Mouse (Mus musculus): ENCODE measurements at regions not wholly inside any gene's neighbourhood (a gene's known extent, or its start where the extent isn't known, plus 50 kb on each side); places are given as distances from the start of the nearest gene placed in this dataset.

DNA sequence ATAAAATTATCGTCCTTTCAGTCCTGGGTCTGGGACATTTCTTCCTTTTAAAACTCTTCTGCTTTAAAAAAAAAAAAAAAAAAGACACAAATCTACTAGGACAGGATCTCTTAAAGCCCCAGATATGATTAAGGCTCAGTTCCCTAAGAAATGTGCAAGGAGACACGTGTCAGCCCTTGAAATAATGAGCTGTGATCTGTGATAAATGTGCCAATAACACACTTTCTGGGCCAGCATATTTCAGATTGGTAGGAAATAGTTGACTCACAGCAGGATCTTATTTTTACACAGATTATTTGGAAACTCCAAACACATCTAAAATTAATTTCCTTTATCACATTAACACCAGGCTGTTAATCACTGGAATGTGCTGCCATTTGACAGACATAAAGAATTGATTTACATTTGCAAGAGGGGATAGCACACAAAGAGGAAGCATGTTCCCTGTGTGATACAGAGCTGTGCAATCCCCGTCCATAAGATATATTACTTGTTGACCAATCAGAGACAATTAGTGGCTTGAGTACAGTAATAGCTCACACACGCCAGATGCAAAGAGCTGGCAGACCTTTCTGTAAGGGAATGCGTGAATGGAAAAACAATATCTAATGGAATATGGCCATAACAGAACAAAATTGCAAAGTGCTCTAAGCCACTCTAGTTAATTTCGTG, 263.7 kb downstream of the Pax3 start:
- no peak for DNase-seq

DNA sequence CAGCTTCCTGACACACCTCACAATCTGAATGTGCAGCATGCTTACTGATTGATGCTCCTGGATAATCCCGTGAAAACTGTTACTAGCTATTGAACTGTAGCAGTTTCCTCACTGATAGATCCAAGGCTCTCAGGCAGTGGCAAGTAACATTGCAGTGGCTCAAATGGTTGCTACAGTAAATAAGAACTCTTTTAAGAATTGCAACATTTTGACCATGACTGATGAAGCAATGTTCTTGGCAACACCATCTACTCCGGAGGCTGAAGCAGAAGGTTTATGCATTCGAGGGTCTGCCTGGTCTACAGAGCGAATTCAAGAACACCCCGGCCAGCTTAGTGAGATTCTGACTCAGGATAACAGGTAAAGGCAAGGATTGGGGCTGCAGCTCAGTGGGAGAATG, 264.7 kb downstream of the Pax3 start:
- DNase-seq = no peak

DNA sequence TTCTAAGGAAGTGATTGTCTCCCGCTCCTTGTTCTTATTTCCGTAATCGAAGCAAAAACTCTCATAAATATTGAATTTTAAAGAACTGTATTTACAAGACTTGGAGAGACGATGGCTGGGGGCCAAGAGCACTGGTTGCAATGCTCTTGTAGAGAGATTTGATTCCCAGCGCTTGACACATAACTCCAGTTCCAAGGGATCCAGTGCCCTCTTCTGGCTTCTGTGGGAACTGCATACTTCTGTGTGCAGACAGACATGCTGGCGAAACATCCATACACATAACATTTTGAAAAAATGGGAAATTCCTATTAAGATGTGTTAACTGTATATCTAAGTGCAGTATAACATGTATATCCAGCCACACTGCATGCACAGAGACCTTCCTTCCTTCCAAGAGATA, 266.3 kb downstream of the Pax3 start:
- DNase-seq = no peak

DNA sequence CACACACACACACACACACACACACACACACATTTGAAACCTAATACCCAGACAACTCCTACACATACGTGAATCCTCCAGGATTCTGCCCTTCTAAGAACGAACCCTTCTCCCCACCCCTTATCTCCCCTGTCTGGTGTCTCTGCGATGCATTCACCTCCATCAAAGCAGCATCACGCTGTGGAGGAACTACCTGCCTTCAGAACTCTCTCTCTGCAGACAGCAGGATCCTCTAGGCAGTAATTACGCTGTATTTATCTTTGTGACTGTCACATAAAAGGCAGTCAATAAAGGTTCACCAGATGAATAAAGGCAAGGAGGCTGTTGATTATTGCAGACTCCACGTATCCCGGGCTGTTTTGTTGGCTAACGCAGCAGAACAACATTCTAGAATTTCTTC, 267.4 kb downstream of the Pax3 start:
- DNase-seq = no peak

DNA sequence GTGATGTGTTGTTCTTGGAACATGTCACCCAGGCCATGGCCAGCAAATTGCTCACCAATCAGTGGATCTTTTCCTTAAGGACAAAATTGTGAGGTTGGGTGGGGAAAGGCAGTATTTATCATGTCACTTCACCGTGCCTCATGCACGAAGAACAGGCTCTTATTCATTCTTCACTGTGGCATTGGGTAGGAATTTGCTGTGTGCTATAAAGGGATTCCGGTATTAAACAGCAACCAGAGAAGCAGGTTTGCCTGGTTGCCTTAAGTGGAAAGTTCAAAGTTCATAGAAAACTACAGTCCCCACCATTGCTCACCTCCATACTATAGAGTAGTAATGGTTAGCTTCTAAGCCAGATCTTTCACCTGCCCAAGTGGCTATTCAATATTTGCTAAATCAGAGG, 270.8 kb downstream of the Pax3 start:
- no peak for DNase-seq

DNA sequence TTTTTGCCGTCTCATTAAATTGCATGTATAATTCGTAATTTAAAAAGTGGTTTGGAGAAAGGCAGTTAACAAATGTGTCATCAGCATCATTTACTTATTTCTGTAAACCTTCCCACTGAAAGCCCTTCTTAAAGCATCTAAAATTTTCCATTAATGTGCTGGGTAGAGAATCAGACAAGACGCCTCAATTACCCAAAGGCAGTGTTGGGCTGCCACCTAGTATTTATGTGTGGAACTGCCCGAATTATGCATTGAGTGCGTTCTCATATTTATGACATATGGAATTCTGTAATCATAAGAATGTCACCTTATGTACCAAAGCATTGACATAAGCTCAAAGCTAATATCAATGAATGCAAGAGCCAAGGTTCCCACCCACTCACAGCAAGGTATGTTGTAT, 300.7 kb downstream of the Pax3 start:
- peak; percentile 2 for DNase-seq

DNA sequence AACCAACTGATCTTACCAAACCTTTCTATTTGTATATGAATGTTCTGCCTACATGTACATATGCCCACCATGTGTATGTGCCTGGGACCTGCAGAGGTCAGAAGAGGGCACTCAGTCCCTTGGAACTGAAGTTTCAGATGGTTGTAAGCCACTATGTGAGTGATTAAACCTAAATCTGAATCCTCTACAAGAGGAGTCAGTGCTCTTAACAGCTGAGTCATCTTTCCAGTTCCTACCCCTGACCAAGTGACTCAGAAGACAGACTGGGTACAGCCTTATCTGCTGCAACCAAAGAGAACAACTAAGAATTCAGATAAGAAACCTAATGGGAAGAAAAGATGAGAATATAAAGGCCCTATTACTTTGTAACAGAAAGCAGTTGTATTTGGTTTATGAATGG, 317.9 kb downstream of the Pax3 start:
- DNase-seq = no peak

DNA sequence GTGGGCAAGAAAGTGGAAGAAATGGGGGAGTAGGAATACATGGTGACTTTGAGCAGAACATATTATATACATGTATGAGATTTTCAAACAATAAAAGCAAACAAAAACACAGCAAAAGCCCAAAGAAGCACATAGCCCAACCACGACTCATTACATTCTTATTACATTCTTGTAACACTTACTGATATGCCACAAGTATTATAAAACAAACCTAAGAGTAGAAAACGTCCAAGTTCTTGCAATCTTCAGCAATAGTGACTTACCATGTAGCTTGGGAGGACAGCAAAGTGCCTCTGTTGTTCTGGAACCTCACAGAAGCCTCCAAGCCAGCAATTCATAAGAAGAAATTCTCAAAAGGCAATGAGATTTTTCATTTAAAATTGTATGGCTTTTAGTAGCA, 326.8 kb downstream of the Pax3 start:
- DNase-seq = no peak

DNA sequence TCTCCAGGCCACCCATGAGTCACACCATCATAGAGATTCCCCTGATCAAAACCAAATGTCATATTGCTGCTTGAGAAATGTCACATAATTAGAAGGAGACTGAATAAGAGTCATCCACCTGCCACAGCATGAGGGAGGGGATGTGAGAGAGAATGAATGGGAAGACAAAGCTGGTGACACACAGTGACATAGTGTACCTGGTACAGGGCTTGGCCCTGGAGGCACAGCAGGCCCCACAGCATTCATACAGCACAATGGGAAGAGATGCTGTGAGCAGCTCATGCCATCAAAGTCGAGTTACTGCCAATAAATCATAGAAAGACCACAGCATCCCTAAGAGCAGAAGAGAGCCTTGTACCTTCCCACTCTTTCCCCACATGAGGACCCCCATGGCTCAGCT, 327.8 kb downstream of the Pax3 start:
- DNase-seq = no peak

DNA sequence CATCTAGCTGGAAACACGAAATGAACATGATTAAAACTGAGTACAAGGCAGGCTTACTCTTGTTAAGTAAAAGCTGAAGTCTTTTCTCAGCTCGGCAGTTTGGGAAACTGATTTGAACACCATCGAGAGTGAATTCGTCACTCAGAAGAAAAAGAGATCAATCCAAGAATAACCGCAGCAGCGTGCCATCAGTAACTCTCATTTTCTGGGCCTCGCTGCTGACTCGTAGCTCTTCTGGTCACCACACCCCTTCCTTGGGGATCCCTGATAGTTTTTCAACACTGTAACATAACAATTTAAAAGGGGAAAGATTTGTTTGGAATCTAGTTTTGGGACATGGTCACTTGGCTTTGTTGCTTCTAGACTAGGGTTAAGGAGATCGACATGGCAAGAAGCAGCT, 337.0 kb downstream of the Pax3 start:
- no peak for DNase-seq

DNA sequence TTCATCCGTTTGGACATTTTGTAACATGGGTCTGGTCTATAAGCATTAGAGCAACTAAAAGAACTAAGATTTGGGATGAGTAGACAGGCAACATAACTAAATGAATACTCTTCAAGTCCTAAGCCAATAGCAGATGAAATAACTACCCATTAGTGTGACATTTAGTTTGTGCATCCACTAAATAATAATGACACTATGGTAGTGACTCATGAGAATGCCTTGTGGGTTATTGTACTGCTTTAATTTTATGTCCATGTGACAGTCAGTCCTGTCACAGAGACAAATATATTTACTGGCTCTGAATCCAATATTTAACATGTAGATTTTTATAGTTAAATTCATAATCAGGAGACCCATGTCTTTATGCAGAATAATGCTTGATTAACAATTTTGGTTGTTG, 339.5 kb upstream of the Epha4 start:
- DNase-seq = no peak

DNA sequence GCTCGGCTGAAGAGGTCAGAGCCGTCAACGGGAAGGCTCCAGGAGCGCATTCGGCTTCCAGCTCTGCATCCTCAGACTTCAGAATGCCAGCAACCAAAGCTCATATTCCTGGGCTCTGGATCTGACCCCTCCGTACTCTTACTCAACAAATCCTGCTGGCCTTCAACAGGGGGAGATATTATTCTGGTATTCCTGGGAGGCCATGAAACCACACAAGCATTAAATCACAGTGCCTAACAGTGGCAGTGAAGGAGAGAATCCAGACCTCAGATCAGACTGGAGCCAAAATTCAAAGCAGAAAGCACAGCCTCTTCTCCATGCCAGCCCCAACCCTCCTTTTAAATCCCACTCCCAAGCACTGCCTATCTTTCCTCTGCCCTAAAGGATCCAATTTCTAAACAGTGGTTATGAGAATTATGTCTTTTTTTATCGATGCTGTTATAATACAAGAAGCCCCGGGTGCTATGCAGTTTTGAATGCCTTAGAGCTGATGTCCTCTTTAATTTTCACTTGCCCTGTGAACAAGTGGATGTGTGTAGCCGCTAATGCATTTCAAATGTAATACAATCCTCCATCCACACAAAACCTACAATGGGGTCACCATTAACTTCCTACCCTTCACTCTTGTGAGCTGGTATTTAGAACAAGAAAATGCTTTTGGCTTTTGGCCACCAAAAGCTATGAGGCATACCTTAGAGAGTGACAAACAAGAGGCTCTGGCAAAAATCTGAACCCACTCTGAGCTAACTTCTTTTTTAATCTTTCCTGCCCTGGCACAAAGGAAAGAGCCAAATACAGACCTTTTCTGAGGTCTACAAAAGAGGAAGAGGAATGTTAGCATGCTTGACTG, 333.1 kb upstream of the Epha4 start:
- DNase-seq = no peak

DNA sequence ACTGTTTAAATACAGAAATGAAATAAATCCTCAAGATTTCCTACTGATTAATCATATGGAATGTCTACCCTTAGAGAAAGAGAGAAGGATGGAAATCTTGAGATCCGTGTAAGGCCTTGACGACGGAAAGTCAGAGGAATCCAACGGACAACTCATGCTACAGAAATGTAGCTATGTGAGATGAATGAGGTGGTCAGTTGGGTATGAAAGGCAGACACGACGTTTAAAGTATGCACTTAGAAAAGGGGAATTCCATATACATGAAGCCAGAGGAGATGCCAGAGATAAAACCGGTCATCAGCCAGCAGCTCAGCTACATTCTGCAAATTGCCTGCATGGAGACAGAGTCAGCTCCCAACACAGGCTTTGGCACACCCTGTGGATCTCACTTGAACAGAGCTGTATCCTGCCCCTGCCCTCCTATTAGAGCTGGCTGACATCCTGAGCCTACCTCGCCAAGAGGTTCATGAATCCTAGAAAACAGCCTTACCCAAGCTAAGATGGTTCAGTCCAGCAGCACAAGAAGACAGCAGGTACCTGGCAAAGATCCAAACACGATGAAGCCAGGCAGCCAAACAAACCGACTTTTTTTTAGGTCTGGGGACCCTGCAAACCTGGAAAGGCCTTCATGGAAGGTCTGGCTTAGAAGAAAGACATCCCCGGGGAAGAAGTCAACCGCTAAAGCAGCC, 331.3 kb upstream of the Epha4 start:
- DNase-seq = no peak

DNA sequence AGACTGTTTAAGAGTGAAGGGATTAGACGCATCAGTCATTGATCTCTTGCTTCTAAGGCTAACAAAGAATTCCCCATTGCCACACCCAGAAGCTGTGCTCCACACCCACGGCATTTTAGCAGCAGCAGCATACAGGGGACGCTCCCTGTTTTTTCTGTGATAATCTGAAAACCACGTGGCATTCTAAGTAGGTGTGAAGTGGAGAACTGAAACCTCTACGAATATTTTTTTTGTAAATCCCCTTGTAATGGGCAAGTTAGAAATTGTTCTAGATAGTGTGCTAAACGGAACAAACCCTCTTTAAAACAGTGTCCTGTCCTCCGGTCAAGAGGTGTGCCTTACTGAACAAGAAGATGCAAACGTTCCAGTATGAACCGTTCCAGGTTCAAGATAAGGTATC, 325.8 kb upstream of the Epha4 start:
- DNase-seq = no peak

DNA sequence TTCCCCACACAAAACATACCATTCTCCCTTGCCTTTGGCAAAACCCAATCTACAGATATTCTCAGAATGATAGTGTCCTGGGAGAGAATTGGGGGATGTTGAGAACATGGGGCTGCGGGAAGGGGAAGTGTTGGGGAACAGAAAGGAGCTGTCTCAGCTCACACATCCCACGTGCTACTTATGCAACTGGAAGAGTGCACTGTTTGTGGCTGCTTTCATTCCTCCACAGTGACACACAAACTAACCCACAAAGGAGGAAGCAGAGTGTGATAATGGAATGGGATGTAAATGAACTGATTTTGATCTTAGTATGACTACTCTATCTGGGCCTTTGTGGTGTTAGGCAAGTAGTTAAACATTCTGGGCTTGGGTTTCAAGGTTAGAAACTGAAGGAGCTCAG, 317.3 kb upstream of the Epha4 start:
- no peak for DNase-seq

DNA sequence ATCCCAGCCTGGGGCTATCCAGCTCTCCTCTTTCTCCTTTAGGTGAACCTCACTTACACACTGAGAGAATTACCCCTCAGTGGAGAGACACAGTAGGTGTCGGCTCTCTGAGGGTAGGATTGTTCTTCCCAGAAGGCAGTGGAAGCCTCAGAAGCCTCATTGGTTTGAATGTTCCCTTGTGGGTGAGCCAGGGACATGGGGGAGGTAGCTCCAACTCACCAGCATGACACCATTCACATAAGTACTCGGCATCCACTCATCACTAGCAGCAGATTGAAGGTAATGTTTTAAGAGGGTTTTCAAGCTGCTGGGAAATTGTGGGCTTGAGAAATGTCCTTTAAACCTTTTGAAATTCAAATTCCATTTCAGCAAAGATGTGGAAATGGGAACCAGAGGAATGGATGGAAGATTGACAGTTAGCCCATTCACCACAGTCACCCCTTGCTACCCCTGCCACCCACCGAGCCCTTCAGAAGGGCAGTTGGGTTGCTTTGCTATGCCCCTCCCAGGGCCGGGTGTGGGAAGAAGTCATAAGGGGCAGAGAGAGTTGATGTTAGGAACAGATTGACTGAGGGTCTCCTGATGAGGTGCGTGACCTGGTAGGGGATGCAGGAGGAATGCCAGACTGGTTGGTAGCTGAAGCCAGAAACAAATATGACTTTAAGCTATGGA, 310.0 kb upstream of the Epha4 start:
- DNase-seq = no peak

DNA sequence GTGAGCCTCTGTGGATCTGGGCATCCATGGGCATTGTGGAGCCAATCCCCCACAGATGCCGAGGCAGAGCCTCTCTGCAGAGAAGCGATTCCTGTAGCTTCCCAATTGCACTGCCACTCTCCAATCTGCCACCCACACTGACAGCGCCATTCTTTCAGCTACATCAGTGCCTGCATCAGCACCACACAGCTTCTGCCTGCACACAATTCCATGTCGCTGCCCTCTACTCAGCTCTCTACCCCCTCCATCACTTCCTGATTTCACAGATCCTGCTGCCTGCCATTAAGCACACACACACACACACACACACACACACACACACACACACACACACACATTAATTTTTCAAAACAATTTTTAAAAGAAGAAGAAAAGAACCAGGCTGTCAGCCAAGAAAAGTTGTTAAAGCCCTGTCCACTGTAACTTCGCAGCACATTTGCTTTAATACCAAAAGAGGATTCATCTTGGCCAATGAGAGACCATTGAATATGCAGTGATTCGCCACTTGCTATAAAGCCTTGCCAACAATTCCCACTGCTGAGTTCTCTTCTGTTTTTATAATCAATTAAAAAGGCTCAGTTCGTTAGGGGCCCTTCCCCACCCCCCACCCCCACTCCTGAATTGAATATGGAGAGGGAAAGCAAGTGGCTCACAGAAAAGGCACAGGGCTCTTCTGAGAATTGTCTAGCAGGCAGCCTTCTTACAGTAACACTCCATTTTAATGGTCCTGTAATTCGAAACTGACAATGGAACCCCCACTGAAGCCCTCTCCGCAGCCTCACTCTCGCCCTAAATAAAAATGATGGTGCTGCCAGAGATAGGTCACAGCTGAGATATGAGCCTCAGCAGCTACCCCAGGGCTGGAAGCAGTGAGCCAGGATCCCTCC, 309.2 kb upstream of the Epha4 start:
- DNase-seq = no peak

DNA sequence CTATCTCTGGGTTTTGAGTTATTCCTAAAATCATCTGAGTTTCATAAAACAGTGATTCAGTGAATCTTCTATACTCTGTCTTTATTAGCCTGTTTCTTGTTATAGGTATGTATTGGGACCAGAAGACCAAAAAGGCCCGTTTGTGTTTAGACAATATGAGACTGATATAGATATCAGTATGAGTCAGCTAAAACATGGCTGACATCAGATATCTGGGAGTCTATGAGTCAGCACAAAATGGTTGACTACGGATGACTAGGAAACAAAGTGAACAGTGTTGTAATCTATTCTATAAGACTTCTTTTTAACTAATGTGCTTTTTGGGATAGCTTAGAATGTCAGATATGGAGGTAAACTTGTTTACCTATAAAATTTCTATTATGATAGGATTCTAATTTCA, 305.2 kb upstream of the Epha4 start:
- DNase-seq = no peak

DNA sequence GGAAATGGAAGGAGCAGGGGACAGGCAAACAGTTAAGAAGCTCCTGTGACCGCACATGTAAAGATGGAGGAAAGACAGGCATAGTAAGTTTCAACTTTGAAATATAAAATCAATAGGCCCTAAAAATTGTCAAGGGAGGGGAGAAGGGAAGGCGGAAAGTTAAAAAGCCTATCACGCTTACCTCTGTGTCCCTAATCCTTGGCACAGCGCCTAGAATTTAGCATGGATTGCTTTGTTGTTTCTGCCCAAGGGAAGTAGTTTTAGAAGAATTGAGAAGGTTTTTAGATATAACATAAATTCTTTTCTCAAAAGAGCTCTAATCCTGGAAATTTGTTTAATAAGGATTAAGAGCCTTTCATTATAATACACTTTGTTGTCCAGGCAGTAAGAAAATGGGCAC, 300.6 kb upstream of the Epha4 start:
- DNase-seq = no peak

DNA sequence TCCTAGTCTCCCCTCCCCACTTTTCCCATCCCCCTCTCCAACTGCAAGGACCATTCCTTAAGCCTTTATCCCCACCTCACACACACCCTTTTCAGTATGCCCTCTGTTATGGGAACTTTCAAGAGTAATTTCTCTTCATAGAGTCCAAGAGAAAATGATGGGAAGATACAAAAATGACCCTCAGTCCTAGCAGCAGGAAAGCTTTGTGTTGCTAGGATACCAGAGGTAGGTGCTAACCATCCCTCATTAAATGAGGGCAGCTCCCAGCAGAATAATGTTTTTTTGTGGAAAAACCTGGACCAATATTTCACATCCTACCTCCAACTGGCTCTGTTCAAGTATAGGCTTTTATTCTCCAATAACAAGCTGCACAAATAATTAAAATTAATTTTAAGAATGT, 296.7 kb upstream of the Epha4 start:
- DNase-seq = no peak

DNA sequence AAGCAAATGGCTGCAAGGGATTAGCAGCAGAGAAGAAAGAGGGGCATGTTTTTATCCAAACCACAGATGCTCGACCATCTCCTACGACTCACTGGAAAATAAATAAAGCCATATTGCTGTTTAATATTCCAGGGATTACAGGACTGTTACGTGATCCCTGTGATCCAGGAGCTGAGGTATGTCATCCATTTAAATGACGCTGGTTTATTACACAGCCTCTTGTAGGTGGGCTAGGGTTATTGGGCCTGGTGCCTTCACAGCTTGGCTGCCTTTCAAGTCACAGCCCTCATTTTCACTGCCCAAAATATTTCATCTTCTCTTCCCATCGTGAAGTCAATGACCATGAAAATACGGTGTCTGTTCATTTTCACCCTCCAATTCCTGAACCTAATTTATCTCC, 276.1 kb upstream of the Epha4 start:
- DNase-seq = no peak

DNA sequence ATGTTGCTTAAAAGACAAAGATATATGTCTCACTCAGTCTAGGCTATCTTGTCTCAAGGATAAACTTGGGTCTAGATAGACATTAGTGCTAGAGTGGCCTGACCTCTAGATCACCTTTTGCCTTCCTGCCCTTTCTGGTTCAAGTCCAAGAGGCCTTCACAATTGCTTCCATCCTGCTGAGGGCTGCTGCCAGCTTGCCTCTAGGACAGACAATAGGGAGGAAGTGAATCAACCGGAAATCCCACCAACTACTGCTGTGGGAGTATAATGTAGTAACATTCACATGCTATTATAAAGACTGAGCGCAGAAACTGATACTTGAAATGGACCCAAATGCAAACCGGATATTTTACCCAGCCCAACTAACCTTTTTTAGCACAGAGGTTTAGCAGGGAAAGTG, 239.4 kb upstream of the Epha4 start:
- DNase-seq = no peak

All from liver (tissue).